Mouse (Mus musculus): Measurements from ENCODE around the gene Naaladl2.

The Naaladl2 gene

DNA sequence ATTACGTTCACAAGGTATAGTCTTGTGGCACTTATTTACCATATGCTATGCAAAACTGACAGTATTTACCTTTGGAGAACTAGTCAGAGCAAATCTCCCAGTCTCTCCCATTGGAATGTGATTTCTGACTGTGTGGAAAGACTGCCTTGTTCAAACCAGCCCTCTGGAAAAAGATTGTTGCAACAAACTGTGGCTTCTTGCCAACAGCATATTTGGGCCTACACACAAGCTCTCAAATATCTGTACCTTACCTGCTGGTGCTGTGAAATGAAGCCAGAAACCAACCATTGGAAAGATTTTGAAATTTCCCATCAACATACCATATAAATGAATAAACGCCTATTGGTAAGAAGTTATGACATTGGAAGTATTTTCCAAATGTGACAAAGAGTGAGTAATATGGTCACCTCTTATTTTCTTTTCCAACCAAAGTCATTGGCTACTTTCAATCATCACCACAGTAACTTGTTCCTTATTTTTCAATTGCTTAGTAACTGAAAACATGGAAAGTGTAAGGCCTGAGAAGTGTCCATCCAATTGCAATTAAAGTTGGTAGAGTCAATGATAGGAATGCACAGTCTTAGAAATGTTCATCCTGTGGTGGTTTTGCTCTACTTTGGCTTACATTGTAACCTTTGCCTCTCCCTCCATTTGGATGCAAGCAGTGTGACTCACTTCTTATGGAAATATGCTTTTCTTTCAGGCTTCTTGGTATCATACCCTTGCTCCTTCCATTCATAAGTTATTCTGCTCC is 453.7 kb downstream of the Naaladl2 start:
- no peak for DNase-seq (ENCODE audit: extremely low spot score, low spot score)

DNA sequence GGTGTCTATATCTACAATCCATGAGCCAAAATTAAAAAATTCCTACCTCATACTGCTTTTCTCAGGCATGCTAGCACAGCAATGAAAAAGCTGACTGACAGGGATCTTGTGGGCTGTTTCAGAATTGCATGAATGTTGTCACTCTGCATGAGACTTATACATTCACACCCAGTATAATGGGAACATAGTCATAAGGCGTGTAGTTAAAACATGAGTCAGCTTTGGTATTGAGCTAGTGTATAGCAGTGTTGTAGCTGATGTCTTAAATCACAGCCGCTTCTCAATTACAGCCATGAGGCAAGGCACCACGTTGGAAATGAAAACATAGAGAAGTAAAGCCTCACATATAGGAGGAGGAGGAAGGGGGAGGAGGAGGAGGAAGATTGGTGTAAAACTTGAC is 473.6 kb downstream of the Naaladl2 start:
- no peak for DNase-seq (ENCODE audit: extremely low spot score, low spot score)

DNA sequence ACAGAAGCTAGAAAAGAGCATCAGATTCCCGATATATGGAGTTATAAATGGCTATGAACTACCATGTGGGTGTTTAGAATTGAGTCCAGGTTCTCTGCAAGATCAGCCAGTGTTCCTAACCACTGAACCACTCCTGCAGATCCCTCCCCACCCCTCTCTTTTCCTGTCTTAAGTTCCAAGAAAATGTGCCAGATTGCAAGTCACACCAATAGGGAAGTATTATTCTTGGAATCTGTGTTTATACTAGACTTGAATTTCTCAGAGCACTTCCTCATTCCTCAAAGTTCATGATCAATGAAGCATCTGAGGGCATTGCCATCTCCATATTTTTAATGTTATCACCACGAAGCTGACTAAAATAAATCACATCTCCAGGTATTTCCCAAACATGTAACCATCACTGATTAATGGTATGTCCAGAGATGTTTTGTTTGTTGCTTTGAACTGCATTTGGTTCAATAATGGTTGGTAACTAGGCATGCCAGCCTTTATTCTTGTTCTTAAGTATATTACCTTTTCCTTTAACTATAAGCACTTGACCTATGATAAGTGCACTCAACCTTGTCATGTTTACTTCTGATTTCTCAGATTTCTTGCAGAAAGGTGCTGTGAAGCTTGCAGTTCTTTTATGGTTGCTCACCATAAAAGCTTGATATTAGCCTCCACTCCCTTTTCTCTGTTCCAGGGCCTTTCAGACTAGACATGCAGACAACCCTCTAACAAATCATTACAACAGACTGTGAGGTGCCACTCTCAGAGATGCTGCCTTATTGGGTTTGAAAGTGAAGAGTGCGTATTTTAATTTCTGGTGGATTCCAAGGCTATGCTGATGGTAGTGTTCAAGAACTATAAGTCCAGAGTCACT is 475.8 kb downstream of the Naaladl2 start:
- DNase-seq (ENCODE audit: extremely low spot score, low spot score), result no peak

DNA sequence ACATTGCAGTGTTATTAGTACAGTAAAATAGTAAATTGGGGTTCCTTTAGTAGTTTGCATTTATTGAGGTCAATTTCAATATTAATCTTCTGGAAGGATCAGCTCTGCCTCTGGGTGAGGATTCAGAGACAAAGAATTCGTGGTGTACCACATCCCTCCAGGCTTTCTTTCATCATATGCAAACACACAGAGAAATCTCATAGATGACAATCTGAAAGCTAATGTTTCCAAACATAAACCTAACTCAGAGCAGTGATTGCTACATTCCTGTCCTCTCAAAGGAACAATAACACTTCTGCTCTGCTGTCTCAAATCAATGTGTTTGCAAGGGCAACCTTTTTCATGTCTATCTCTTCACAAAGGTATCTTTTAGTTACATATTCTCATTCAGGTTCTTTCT is 478.7 kb downstream of the Naaladl2 start:
- no peak for DNase-seq (ENCODE audit: extremely low spot score, low spot score)

DNA sequence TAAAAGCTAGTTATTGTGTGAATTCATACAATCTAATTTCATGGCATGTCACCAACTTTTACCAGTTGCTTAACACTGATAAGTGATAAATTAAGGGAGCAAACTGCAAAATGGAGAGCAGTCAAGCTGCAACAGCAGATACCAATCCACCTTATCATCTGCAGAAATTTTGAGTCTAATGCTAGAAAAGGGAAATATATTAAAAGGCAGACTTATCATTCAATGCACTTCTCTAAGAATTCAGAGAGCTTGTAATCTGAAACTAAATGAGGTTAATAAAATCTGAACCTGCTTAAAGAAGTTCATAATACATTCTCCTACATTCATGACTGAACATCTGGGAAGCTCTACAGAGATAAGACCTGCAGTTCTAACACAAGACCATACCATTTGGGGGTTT is 480.3 kb downstream of the Naaladl2 start:
- DNase-seq (ENCODE audit: extremely low spot score, low spot score), result no peak

DNA sequence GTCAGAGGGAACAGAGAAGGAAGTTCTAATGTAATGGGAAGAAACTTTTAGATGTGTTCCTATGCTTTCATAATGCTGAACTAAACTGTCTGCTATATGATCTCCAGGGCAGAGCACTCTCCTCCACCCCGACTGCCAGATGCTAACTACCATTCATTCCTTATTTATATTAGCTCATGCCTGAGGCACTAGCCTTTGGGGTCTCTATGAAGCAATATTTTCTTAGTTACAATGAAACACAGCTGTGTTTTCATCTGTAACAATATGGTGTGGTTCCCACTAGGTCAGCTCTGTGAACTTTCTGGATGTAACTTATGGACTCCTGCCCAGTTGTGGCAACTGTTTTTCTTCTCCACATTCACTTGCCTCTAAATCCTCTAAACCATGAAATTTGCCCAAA is 514.0 kb downstream of the Naaladl2 start:
- DNase-seq (ENCODE audit: extremely low spot score, low spot score), result no peak

DNA sequence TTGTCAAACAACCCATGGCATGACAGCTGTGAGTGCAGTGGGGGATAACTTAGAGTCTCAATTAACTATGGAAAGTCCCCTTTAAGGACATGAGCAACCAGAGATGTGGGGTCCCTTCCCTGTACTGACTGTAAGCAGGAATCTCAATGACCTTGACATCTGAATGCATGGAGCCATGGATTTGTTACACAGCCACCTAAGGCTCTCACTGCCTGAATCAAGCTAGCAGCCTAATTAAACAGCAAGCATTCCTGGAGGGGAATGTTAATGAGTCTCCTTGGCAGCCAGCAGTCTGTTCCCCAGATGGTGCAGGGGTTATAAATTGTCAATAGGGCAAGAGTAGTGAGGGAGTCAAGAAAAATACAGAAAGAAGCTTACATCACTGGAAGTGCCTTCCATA is 538.6 kb downstream of the Naaladl2 start:
- no peak for DNase-seq (ENCODE audit: extremely low spot score, low spot score)

DNA sequence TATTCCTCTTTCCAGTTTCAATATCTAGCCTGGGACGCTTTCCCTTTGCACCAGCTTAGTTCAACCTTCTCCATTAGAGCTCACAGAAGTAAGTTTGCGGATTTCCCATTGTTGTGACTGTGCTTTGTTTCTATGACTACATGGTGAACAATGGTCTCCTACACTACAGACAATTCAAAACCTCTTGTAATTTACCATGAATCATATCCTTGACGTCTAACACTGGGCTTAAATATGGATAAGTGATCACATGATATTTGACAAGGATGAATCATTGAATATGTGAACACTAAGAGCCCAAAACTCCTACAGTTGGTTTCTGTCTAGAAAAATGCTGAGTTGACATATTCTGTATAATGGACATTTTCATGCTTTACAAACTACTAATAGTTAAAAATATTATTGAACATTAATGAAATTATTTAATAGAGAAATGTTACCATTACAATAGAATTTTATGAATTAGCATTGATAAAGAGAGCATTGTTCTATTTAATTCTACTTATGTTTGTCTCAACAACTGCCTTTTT is 539.2 kb downstream of the Naaladl2 start:
- no peak for DNase-seq (ENCODE audit: extremely low spot score, low spot score)

DNA sequence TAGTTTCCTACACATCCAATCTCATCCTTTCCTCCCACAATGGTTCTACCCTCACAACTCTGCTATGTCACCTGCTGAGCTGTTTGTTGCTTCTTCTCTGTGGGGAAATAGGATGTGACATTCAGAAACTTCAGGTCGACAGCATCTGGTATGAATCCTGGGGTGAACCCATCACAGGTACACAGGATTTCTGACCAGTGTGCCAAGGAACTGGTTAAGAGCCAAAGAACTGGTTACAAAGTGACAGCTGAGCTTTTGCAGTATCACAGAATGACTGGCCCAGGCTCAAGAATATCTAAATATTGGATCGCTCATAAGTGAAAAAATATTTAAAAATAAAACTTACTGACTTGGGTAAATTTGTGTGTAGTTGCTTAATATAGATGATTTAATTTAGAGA is 548.6 kb downstream of the Naaladl2 start:
- DNase-seq (ENCODE audit: extremely low spot score, low spot score), result no peak

DNA sequence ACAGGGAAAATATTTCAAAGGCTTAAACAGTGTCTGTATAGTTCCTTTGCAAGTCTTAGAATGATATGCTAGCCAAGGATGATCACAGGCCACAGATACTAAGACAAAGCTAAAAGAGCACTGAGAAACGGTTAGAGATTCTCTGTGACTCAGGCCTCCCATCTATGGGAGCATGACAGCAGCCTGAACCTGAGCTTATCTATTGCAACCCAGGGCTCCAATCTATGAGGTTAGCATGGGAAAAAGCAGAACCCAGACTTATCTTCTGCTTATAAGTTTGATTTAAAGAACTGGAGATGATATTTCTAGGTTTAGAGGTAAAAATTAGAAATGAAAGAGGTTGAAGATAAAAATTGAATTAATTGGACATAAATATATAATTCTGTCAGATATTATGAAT is 587.4 kb downstream of the Naaladl2 start:
- no peak for DNase-seq (ENCODE audit: extremely low spot score, low spot score)

DNA sequence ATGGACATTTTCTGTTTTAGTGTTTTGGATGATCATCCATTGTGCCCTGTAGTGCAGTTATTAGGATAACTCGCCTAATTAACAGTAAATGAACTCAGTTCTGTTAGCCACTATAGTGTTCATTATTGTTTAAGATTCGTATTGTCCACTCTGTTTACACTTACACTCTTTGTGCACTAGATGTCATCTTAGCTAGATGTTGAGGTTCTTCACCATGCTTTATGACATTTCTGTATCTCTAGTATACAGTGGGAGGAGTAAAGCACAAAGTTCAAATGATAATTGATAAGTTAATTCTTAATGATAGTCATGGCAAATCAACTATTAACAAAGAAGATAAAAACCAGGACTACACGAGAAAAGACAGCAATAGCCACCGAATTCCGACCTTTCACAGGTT is 590.4 kb downstream of the Naaladl2 start:
- DNase-seq (ENCODE audit: extremely low spot score, low spot score), result no peak

DNA sequence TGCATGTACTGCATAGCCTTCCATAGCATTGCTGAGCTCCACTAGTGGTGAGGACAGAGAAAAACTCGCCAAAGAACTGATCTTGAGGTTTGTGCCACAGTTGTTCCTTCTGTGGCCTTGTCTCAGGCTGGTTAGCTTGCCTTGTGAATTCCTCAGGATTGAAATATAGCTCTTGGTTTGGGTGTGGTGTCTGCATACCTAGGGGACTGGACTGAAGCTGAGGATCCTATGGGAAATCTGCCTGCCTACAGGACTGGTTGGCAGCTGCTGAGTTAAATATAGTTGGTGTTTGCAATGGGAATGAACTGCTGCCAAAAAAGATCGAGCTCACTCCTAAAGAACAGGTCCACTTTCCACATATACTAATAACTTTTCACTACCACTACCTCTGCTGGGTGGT is 591.4 kb downstream of the Naaladl2 start:
- no peak for DNase-seq (ENCODE audit: extremely low spot score, low spot score)

DNA sequence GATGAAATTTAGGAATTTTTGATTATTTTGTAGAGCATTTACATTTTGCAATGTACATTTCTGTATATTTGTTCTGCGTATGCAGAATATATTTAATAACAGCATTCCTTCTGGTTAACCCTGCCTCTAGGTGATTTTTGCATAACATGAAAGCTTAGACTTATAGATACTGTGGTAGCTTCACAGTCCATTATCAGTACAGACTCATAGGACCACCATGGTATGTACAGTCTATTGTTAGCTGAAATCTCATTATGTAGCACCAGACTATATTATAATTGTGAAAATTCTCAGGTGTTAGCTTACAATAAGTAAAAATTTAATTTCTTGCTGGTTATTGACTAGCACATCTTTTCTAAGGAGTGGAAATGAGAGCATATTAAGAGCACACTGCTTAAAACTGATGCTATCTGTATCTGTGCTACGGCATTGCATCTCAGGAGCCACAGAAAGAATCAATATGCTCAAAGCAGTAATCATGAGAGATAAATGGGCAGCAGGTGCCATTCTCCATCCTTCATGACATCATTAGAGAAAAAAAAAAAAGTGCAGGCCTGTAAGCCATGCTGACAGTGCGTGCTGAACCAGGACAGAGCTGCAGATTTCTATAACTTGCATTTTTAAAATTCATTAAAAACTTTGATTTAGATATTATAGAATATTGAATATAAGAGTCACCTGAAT is 610.1 kb downstream of the Naaladl2 start:
- no peak for DNase-seq (ENCODE audit: extremely low spot score, low spot score)

DNA sequence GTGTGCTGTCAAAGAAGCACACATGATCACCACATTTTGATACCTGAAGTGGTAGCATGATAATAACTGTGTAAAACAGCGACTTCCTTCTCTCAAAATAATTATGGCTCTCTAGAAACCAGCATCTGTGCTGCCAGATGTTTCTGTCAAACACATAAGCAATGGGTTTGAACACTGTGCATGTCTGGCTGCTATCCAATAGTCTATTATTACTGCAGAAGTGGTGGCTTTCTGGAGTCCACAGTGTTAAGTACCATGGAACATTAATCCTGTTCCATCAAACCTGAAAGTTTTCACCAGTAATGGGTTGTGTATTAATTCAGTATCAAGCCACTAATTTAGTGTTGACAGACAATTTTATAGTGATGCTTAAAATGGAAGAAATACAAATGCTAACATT is 629.1 kb downstream of the Naaladl2 start:
- DNase-seq (ENCODE audit: extremely low spot score, low spot score), result no peak

DNA sequence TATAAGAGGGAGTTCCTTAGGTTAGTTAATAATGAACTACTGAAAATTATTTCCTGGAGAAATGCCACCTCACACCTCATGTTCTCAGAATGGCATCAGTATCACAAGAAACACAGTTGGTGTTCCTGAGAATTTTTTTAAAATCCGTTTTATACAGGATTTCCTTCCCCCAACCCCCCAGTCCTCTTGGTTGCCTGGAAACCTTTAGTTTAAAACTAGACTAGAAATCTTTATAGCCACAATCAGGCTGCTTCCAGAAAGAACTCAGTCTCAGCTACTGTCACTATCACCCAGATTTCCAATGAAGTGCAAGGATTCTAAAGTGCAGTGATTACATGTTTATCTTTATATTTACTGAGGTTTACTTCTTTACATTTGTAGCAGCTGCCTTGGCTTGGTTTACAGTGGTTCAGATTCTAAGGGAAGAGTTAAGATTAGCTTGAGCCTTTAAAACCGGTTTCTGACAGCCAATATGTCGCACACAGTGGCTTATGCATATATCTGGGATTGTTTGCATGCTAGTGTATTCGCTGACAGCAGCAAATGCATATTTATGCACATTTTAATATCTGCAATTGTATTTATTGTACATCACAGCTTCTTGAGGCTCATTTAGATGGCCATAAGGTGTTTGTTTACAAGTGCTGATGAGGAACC is 657.5 kb downstream of the Naaladl2 start:
- DNase-seq (ENCODE audit: extremely low spot score, low spot score), result no peak

DNA sequence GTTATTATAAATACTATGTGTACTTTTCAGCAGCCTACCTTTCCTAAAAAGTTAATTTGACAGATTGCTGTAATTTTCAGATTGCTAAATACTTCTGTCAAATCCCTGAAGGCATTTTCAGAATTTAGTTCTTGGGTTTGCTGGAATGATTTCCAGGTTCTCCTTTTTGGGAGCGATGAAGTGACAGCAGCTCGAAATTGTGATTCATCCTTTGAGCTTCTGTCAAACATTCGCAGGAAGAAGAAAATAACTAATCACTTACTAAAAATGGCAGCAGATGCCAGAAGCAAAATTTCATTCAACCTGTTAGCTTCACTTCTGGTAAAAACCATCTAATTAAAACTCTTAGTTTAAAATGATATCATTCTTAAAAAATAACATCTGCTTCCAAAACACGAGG is 680.1 kb downstream of the Naaladl2 start:
- no peak for DNase-seq (ENCODE audit: extremely low spot score, low spot score)

DNA sequence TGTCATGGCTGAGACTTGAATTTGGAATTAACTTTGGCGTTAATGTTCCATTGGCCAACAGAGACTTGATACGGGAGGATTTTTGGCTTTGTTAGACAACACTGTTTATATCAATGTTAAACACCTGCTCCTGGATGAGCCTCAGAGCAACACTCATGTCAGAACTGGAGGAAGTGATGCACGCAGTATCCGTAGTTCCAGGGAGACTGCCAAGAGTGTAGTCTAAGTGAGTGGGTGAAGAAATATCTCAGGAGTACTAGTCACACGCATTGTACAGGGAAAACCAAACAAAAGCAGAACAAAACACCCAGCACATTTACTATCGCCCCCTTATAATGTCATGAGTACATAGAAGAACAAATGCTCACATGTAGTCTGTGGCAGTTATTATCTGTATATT is 703.4 kb downstream of the Naaladl2 start:
- DNase-seq (ENCODE audit: extremely low spot score, low spot score), result no peak

DNA sequence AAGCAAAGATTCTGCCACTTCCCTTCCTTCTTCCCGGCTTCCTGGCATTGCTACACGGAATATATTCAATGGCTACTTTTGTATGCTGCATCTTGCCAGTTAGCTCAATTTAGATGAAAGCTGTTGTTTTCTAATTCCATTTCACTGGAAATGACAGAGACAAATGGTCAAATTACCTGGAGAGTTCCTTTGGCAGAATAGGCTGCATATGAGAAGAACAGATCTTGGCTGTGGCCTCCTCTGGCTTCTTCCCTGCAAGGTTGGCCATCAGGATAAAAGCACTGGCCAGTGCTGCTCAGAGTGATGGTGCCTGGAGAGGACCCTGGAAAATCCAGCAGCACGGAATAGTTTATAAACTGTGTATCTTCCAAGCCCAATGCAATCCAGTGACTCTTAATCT is 711.3 kb downstream of the Naaladl2 start:
- DNase-seq (ENCODE audit: extremely low spot score, low spot score), result no peak

DNA sequence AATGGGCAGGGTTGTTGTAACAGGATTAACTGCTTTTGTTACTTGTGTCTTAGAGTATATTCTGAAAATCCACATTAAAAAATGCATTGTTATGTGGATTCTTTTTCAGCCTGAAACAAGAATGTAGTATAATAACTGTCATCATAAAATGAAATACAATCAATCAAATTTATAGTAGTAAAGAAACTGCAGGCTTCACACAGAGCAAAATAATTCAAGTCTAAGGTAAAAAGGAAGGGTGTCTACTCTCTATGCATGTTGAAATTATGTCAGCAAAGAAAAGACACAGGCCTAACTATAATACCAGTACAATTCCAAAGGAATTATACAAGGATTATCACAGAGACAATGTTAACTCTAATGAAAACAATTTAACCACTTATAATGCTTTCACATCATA is 752.3 kb downstream of the Naaladl2 start:
- no peak for DNase-seq (ENCODE audit: extremely low spot score, low spot score)

DNA sequence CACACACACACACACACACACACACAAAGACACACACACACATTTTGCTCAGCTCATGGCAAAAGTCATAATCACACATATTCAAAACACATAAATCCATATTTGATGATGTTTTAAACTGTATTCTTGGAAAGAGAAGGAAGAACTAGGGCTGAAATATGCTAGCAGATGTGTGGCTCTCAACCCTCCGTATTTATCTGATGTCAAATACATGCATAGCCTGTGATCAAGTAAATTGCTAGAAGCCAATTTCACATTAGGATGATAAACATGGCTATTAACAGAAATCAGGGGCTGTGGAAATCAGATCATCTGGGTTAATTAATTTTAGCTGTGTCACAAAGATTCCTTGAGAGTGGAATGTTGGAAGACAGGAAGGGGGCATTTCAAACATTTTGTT is 752.8 kb downstream of the Naaladl2 start:
- DNase-seq (ENCODE audit: extremely low spot score, low spot score), result no peak

DNA sequence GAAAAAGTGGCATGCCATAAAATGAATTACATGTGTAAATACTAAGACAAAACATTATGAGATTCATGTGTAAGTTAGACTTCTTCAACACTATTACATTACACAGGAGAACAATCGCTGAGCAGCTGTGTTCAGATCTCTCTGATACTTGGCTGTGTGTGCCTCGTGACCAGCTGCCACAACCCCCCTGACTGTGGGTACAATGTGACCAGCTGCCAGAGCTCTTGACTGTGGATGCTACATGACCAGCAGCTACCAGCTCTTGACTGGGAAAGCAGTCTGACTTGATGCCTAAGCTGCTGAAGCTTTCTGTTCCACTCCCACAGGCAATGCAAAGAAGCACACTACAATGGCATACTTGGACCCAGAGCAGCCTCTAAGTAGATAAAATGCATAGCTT is 789.1 kb downstream of the Naaladl2 start:
- no peak for DNase-seq (ENCODE audit: extremely low spot score, low spot score)
